Mouse (Mus musculus) kidney, postnatal 0 days (tissue): ENCODE measurements around the gene Pde5a. TPM values are rescaled to one million over a fixed set of nuclear protein-coding genes. Genes with fewer than 3 reads are reported as not detected.
A peak's percentile ranks its signal among the peaks of the same experiment; 100 is the strongest.

ENCODE experiments used
- ATAC-seq: fragments of 200-750 bp; cut with Nextera tagmentation; replicated peaks from 2 replicates; pipeline ENCODE4 v1.8.0; 2017; ENCODE audit warnings: low read depth, moderate number of reproducible peaks, moderate TSS enrichment, moderate library complexity; ENCODE audit not compliant: low FRiP score
- DNase-seq: peaks from one replicate; pipeline ENCODE4 v3.0.0-alpha.2; 2016; ENCODE audit warnings: low spot score
- H3K27ac ChIP-seq: fragments of 300-500 bp; sonication (generic); 2 replicates; pipeline ENCODE4 v1.5.1; 2014; ENCODE audit warnings: mild to moderate bottlenecking
- H3K27me3 ChIP-seq: fragments of 300-500 bp; sonication (generic); 2 replicates; pipeline ENCODE4 v1.6.1; 2014; ENCODE audit warnings: low read length, mixed read lengths; ENCODE audit not compliant: insufficient read depth
- H3K36me3 ChIP-seq: fragments of 300-500 bp; sonication (generic); 2 replicates; pipeline ENCODE4 v1.6.1; 2014; ENCODE audit warnings: low read length, mixed read lengths; ENCODE audit not compliant: insufficient read depth
- H3K4me1 ChIP-seq: fragments of 300-500 bp; sonication (generic); replicated peaks from 2 replicates; pipeline ENCODE4 v1.6.1; 2014; ENCODE audit warnings: antibody characterized with exemption, low read length, mixed read lengths; ENCODE audit not compliant: insufficient read depth
- H3K4me2 ChIP-seq: fragments of 300-500 bp; sonication (generic); 2 replicates; pipeline ENCODE4 v1.6.1; 2014; ENCODE audit warnings: mild to moderate bottlenecking, low read length, moderate library complexity, mixed read lengths
- H3K4me3 ChIP-seq: fragments of 300-500 bp; sonication (generic); replicated peaks from 2 replicates; pipeline ENCODE4 v1.5.1; 2014; ENCODE audit warnings: low read depth, low read length
- H3K9ac ChIP-seq: fragments of 300-500 bp; sonication (generic); 2 replicates; pipeline ENCODE4 v1.6.1; 2014; ENCODE audit warnings: low read depth, low read length
- H3K9me3 ChIP-seq: fragments of 300-500 bp; sonication (generic); replicated peaks from 2 replicates; pipeline ENCODE4 v1.6.1; 2016; ENCODE audit warnings: low read length, inconsistent platforms, mixed read lengths
- CTCF ChIP-seq: IDR thresholded peaks from 2 replicates; pipeline ENCODE4 v1.5.1; 2016; ENCODE audit warnings: antibody characterized with exemption, low read depth, mild to moderate bottlenecking, moderate library complexity
- WGBS: fragments of 180-500 bp; shearing (Covaris S2); extraction: QIAGEN DNeasy Blood & Tissue Kit; methylation state at CpG from one replicate; pipeline ENCODE4 v1.1.7; 2014; 5-methylcytosine and 5-hydroxymethylcytosine counted together
- polyA plus RNA-seq: library from polyadenylated mRNA; unstranded; fragments of >200 nt; fragmentation: Nextera tagmentation; extraction: Ambion mirVana; gene quantifications from 2 replicates; pipeline ENCODE4 v1.2.1, GENCODE M21; 2015

The Pde5a gene
- polyA plus RNA-seq: 3.1 and 3.7 TPM in 2 replicates

- Histone ChIP-seq H3K4me1 (no peaks in the 10 kb centered on the region), H3K9me3 (no peaks in the 10 kb centered on the region), H3K27me3 (no peaks in the 10 kb centered on the region), H3K4me3 (peak within 1 kb of the TSS; percentile 81), H3K36me3 (no peaks in the 10 kb centered on the region), H3K27ac (peak within 1 kb of the TSS; percentile 91), H3K9ac (peak within 1 kb of the TSS; percentile 80), H3K4me2 (peak within 1 kb of the TSS; percentile 82)
- TF ChIP-seq CTCF: peak; percentile 81
- ATAC-seq: peak; percentile 72
- WGBS: 0% methylated on average over 49 of the region's 49 CpGs
- DNase-seq: peak; percentile 89
These were observed at the start of gene Pde5a for GRCm38 (mm10) chr3:122728852-122729600. TSS of gene Pde5a (plus strand) at chr3:122728947.

- WGBS: 93% methylated on average over 3 of the region's 3 CpGs
- H3K9ac ChIP-seq: no peak overlapping the region
- H3K4me1 ChIP-seq: no peaks in the 10 kb centered on the region
- no peaks in the 10 kb centered on the region for H3K36me3 ChIP-seq
- H3K9me3 ChIP-seq: no peaks in the 10 kb centered on the region
- H3K4me2 ChIP-seq: no peak overlapping the region
- H3K27ac ChIP-seq: no peak overlapping the region
- H3K27me3 ChIP-seq: no peaks in the 10 kb centered on the region
- DNase-seq (no peak), ATAC-seq (no peak)
- TF ChIP-seq CTCF: no peak
- H3K4me3 ChIP-seq: no peak overlapping the region
These were observed 47.9 kb upstream of the Pde5a start for GRCm38 (mm10) chr3:122680851-122681250.

DNA sequence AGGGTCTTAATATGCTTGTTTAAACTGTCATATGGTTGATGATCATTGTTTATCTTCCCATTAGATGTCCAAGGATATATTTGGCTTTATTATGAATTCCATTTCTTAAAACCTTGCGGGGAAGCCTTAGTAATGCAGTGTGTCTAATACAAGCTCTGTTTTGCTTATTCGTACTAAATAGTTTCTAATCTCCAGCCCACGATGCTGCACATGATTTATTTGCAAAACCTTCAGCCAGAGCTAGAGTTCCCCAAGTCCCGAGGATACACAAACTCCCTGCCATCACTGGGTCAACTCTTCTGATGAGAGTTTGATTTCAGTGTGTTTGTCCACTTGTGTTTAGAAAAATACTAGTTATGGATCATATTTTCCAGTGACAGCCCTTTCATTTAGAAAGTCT, 46.4 kb upstream of the Pde5a start:
- Histone ChIP-seq H3K4me2 (no peak overlapping the region), H3K9ac (no peak overlapping the region), H3K9me3 (no peaks in the 10 kb centered on the region), H3K4me1 (no peaks in the 10 kb centered on the region), H3K4me3 (no peak overlapping the region), H3K27me3 (no peaks in the 10 kb centered on the region), H3K27ac (no peak overlapping the region), H3K36me3 (no peaks in the 10 kb centered on the region)
- WGBS: 37% methylated on average over 4 of the region's 4 CpGs
- DNase-seq (peak; percentile 29), ATAC-seq (no peak)
- TF ChIP-seq CTCF: no peak

- no peak for ATAC-seq
- 26% methylated on average over 7 of the region's 7 CpGs for WGBS
These were observed 43.9 kb upstream of the Pde5a start for GRCm38 (mm10) chr3:122684832-122685231.

DNA sequence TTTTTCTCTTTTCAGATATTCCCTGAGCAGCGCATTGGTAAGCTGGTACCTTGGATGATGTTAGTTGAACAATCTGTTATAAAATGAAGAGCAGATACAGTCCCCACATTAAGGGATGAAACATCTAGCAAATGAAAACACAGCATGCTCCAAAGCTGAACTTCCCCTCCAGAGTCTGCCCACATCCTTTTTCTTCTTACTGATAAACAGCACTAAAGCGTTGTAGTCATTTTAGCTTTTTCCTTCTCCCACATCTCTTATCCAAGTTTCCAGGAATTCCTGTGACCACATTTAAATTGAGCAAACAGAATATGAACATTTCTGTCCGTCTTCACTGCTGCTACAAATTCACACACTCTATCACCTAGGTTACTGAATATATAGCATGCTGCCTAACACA, 35.7 kb upstream of the Pde5a start:
- Histone ChIP-seq H3K4me1 (no peaks in the 10 kb centered on the region), H3K27ac (no peak overlapping the region), H3K4me3 (no peak overlapping the region), H3K4me2 (no peak overlapping the region), H3K9me3 (no peaks in the 10 kb centered on the region), H3K9ac (no peak overlapping the region), H3K36me3 (no peaks in the 10 kb centered on the region), H3K27me3 (no peaks in the 10 kb centered on the region)
- ATAC-seq (no peak), DNase-seq (no peak)
- TF ChIP-seq CTCF: no peak
- WGBS: 73% methylated on average over 3 of the region's 3 CpGs

More at GRCm38 (mm10) chr3:122684832-122685231, 43.9 kb upstream of the Pde5a start:
- Histone ChIP-seq H3K9me3 (no peaks in the 10 kb centered on the region), H3K4me3 (no peak overlapping the region), H3K4me2 (no peak overlapping the region), H3K36me3 (no peaks in the 10 kb centered on the region), H3K27ac (no peak overlapping the region), H3K27me3 (no peaks in the 10 kb centered on the region), H3K4me1 (no peaks in the 10 kb centered on the region), H3K9ac (no peak overlapping the region)
- peak; percentile 91 for DNase-seq
- no peak for TF ChIP-seq CTCF

- Histone ChIP-seq H3K27me3 (no peaks in the 10 kb centered on the region), H3K4me2 (no peak overlapping the region), H3K27ac (no peak overlapping the region), H3K9me3 (no peaks in the 10 kb centered on the region), H3K36me3 (no peaks in the 10 kb centered on the region), H3K9ac (no peak overlapping the region), H3K4me3 (no peak overlapping the region), H3K4me1 (no peaks in the 10 kb centered on the region)
- 78% methylated on average over 3 of the region's 3 CpGs for WGBS
- no peak for ATAC-seq
- DNase-seq: no peak
- TF ChIP-seq CTCF: no peak
These were observed 32.9 kb upstream of the Pde5a start for GRCm38 (mm10) chr3:122695870-122696269.
